Mouse (Mus musculus) bone marrow, adult 2 months (tissue): ENCODE measurements around the gene Map3k3. TPM values are rescaled to one million over a fixed set of nuclear protein-coding genes. Genes with fewer than 3 reads are reported as not detected.

Source experiments
- H3K27ac ChIP-seq: fragments of 200-500 bp; 2 replicates; pipeline ENCODE4 v1.5.1; 2012; ENCODE audit warnings: low read depth, mild to moderate bottlenecking, control low read depth, inconsistent platforms, low read length; ENCODE audit not compliant: control insufficient read depth, poor library complexity, insufficient read depth
- H3K4me1 ChIP-seq: fragments of 200-500 bp; 2 replicates; pipeline ENCODE4 v1.6.1; 2011; ENCODE audit warnings: low read length; ENCODE audit not compliant: control insufficient read depth, insufficient read depth
- H3K4me3 ChIP-seq: fragments of 200-500 bp; replicated peaks from 2 replicates; pipeline ENCODE3; 2011; ENCODE audit warnings: mild to moderate bottlenecking, low read depth, low read length, control low read depth; ENCODE audit not compliant: control insufficient read depth
- CTCF ChIP-seq: fragments of 200-500 bp; IDR thresholded peaks from 2 replicates; pipeline ENCODE4 v1.5.1; 2011; ENCODE audit warnings: low read length, control low read depth; ENCODE audit not compliant: control insufficient read depth, insufficient read depth
- POLR2A ChIP-seq: fragments of 200-500 bp; IDR thresholded peaks from 2 replicates; pipeline ENCODE4 v1.6.1; 2011; ENCODE audit warnings: low read depth, mild to moderate bottlenecking, control low read depth, low read length, borderline replicate concordance; ENCODE audit not compliant: control insufficient read depth
- WGBS: fragments of 180-500 bp; shearing (Covaris S2); methylation state at CpG from one replicate; pipeline ENCODE4 v1.1.7; 2018; 5-methylcytosine and 5-hydroxymethylcytosine counted together
- polyA plus RNA-seq: library from polyadenylated mRNA; stranded (reverse); fragments of >200 nt; gene quantifications from 2 replicates; pipeline ENCODE4 v1.2.4, GENCODE M21; 2011; ENCODE audit warnings: low replicate concordance; ENCODE audit not compliant: missing spikeins, insufficient read depth, insufficient read length

The Map3k3 gene
- polyA plus RNA-seq, 1 experiment: 14.4 TPM

DNA sequence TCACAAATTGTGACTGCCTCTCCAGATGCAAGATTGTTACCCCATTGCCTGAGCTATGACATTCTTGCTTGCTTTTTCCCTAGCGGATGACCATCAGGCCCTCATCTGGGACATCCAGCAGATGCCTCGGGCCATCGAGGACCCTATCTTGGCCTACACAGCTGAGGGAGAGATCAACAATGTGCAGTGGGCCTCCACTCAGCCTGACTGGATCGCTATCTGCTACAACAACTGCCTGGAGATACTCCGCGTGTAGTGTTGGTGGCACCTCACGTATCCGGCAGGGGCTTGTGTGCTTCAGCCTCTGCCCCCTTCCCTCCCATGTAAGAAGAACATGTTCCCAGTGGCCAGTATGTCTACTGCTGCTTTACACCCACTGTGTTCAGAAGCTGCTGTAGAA lies 29.8 kb upstream of the Map3k3 start:
- WGBS: 91% methylated on average over 8 of the region's 8 CpGs
- TF ChIP-seq CTCF: no peak
- TF ChIP-seq POLR2A: no peak
- H3K4me3 ChIP-seq: no peak overlapping the region
- H3K4me1 ChIP-seq: no peaks in the 10 kb centered on the region
- no peak overlapping the region for H3K27ac ChIP-seq

GRCm38 (mm10) chr11:106055341-106055740 lies 29.1 kb upstream of the Map3k3 start:
- Histone ChIP-seq H3K27ac (no peak overlapping the region), H3K4me3 (no peak overlapping the region), H3K4me1 (no peaks in the 10 kb centered on the region)
- TF ChIP-seq POLR2A (no peak), CTCF (no peak)
- WGBS: 78% methylated on average over 6 of the region's 6 CpGs

- H3K4me1 ChIP-seq: no peaks in the 10 kb centered on the region
- H3K4me3 ChIP-seq: no peak overlapping the region
- TF ChIP-seq POLR2A (no peak), CTCF (no peak)
- WGBS: 23% methylated on average over 8 of the region's 8 CpGs
- peak overlapping the region; percentile 54 for H3K27ac ChIP-seq
Measured at GRCm38 (mm10) chr11:106056819-106057491, 27.5 kb upstream of the Map3k3 start.

DNA sequence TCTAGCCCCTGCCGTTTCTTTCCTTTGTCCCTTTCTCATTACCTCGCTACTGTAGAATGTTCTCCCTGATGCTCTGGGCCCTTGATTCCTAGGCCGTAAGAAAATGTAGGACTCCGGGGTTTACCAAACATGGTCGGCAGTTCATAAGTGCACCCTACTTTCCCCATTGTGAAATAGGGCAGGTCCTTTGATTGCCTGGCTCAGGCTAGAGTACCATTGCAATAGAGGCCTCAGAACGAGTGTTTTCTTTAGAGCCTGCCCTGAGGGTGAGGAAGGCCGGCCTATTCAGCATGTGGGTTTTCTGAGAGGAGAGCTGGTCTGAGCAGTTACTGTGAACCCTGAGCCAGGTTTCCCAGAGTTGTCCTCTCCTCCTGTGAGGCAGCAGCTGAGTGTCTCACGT lies 26.4 kb upstream of the Map3k3 start:
- 81% methylated on average over 8 of the region's 8 CpGs for WGBS
- Histone ChIP-seq H3K27ac (no peak overlapping the region), H3K4me1 (no peaks in the 10 kb centered on the region), H3K4me3 (no peak overlapping the region)
- TF ChIP-seq CTCF (no peak), POLR2A (no peak)

DNA sequence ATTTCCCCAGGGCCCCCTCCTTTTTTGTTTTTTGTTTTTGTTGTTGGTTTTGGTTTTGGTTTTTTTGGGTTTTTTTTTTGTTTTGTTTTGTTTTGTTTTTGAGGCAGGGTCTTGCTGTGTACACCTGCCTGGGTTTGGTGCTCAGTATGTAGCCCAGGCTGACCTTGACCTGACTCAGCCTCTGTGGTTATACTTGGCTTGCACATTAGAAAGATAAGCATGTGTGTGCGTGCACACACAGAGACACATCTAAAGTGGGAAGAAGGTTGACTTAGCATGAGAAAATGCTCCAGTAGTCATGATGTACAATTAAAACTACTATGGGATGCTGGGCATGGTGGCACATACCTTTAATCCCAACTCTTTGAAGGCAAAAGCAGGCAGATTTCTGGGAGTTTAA lies 23.9 kb upstream of the Map3k3 start:
- WGBS: 77% methylated on average over 1 of the region's 1 CpGs
- H3K4me1 ChIP-seq: no peaks in the 10 kb centered on the region
- no peak overlapping the region for H3K4me3 ChIP-seq
- no peak for TF ChIP-seq CTCF
- TF ChIP-seq POLR2A: no peak
- no peak overlapping the region for H3K27ac ChIP-seq

DNA sequence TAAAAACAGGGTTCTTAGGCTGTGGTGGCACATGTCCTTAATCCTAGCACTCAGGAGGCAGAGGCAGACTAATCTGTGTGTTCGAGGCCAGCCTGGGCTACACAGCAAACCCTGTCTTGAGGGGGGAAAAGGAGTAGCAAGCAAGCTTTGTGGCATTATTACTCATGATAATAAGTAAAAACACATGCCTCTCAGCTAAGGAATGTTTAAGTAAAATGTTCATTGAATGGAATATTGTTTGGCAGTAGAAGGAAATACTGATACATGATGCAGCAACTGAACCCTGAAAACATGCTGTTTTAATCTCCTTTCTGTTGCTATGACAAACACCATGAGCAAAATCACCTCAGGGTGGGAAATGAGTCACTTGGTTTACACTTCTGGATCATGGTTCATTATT lies 23.1 kb upstream of the Map3k3 start:
- Histone ChIP-seq H3K4me1 (no peaks in the 10 kb centered on the region), H3K27ac (no peak overlapping the region), H3K4me3 (no peak overlapping the region)
- no peak for TF ChIP-seq CTCF
- TF ChIP-seq POLR2A: no peak
- 95% methylated on average over 1 of the region's 1 CpGs for WGBS

GRCm38 (mm10) chr11:106063756-106064155 lies 20.7 kb upstream of the Map3k3 start:
- no peak overlapping the region for H3K27ac ChIP-seq
- H3K4me1 ChIP-seq: peaks cover 2% of the 10 kb centered on the region; the same call in 1 of the 2 replicates
- TF ChIP-seq CTCF (no peak), POLR2A (no peak)
- no peak overlapping the region for H3K4me3 ChIP-seq
- 91% methylated on average over 5 of the region's 5 CpGs for WGBS

DNA sequence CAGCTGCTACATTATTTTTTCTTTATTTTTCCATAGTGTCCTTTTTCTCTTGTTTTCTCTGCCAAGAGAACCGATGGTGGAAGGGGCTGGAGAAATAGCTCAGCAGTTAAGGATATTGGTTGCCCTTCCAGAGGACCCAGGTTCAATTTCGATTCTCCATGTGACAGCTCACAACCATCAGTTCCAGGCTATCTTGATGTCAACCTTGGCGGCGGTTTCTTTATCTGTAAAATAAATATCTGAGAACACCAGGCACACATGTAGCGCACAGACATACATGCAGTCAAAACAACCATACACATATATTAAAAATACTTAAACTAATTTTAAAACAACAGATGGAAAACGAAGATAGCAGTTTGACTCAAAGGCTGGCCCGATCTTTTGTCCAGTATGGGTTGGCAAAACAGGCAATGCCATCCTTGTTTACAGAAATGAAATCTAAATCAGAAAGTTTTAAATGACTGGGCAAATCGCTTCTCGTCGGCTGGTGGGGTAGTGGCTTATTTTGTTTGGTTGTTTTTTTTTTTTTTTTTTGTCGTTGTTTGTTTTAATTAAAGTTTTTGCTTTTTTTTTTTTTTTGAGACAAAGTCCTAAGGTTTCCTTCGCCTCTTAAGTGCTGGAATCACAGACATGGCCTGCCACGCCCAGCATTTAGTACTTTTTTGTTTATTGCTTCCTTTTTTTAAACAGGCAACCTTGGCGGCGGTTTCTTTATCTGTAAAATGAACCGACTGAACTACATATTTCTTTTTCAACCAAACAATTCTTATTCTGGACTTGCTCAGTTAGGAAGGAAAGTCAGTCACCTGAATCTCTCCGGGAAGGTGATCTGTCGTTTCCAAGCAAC lies 19.1 kb upstream of the Map3k3 start:
- 26% methylated on average over 18 of the region's 18 CpGs for WGBS
- peaks cover 2% of the 10 kb centered on the region; the same call in 1 of the 2 replicates for H3K4me1 ChIP-seq
- TF ChIP-seq POLR2A: no peak
- TF ChIP-seq CTCF: no peak
- peak overlapping the region; percentile 96 for H3K4me3 ChIP-seq
- peak overlapping the region; percentile 92 for H3K27ac ChIP-seq
